Mouse (Mus musculus): ENCODE data around the gene Gm9780. TPM values are rescaled to one million over a fixed set of nuclear protein-coding genes. Genes with fewer than 3 reads are reported as not detected.
"Not testable (repeated sequence)": the region's sequence is repeated elsewhere in the genome, so short reads cannot be mapped to it uniquely, and the experiment has no call there.

The Gm9780 gene
- polyA plus RNA-seq (2015; fragmentation: Nextera tagmentation; extraction: Ambion mirVana), result 177 and 227 TPM in 2 replicates

- ATAC-seq; H3K4me1 ChIP-seq (ENCODE audit: insufficient read depth, low read depth, low read length); H3K27ac ChIP-seq (ENCODE audit: low read length); H3K4me3 ChIP-seq (ENCODE audit: low read depth, low read length); H3K27me3 ChIP-seq (replicated peaks; ENCODE audit: insufficient read depth, low read length); H3K9me3 ChIP-seq (ENCODE audit: low read length); DNase-seq (ENCODE audit: low spot score); H3K9ac ChIP-seq (replicated peaks; ENCODE audit: low read depth); H3K4me2 ChIP-seq (replicated peaks; ENCODE audit: low read depth, low read length); H3K36me3 ChIP-seq (ENCODE audit: insufficient read depth, low read length): not testable (repeated sequence)
- WGBS, result no CpG with 5 or more reads among the region's 26 CpGs
Measured at GRCm38 (mm10) chr14:26042611-26043010, at the start of gene Gm9780. Gene Gm9780, minus strand, starts transcription at chr14:26042711.

GRCm38 (mm10) chr14:26081997-26082396 is 39.5 kb upstream of the Gm9780 start, which contains the start of gene Cphx3:
Gene Cphx3, plus strand, starts transcription at chr14:26082297.
- not testable (repeated sequence) for H3K4me2 ChIP-seq (replicated peaks; ENCODE audit: low read depth, low read length); H3K36me3 ChIP-seq (ENCODE audit: insufficient read depth, low read length); DNase-seq (ENCODE audit: low spot score); H3K27me3 ChIP-seq (replicated peaks; ENCODE audit: insufficient read depth, low read length); H3K9ac ChIP-seq (replicated peaks; ENCODE audit: low read depth); H3K27ac ChIP-seq (ENCODE audit: low read length); H3K4me3 ChIP-seq (ENCODE audit: low read depth, low read length); H3K4me1 ChIP-seq (ENCODE audit: insufficient read depth, low read depth, low read length); ATAC-seq; H3K9me3 ChIP-seq (ENCODE audit: low read length)
- WGBS, result no CpG with 5 or more reads among the region's 1 CpGs

GRCm38 (mm10) chr14:26081216-26081615 is 38.7 kb upstream of the Gm9780 start, which contains the start of gene Cphx2:
Gene Cphx2, plus strand, starts transcription at chr14:26081516.
- H3K27me3 ChIP-seq (replicated peaks; ENCODE audit: insufficient read depth, low read length); H3K4me1 ChIP-seq (ENCODE audit: insufficient read depth, low read depth, low read length); H3K4me3 ChIP-seq (ENCODE audit: low read depth, low read length); H3K9ac ChIP-seq (replicated peaks; ENCODE audit: low read depth); H3K36me3 ChIP-seq (ENCODE audit: insufficient read depth, low read length); H3K4me2 ChIP-seq (replicated peaks; ENCODE audit: low read depth, low read length); H3K9me3 ChIP-seq (ENCODE audit: low read length); ATAC-seq; DNase-seq (ENCODE audit: low spot score); H3K27ac ChIP-seq (ENCODE audit: low read length): not testable (repeated sequence)
- WGBS, result no CpG with 5 or more reads among the region's 6 CpGs

- no CpG with 5 or more reads among the region's 5 CpGs for WGBS
- DNase-seq (ENCODE audit: low spot score); H3K9ac ChIP-seq (replicated peaks; ENCODE audit: low read depth); H3K4me3 ChIP-seq (ENCODE audit: low read depth, low read length); H3K27ac ChIP-seq (ENCODE audit: low read length); ATAC-seq; H3K36me3 ChIP-seq (ENCODE audit: insufficient read depth, low read length); H3K9me3 ChIP-seq (ENCODE audit: low read length); H3K4me2 ChIP-seq (replicated peaks; ENCODE audit: low read depth, low read length); H3K27me3 ChIP-seq (replicated peaks; ENCODE audit: insufficient read depth, low read length); H3K4me1 ChIP-seq (ENCODE audit: insufficient read depth, low read depth, low read length): not testable (repeated sequence)
Measured at GRCm38 (mm10) chr14:26076620-26077390, 34.3 kb upstream of the Gm9780 start.

- not testable (repeated sequence) for H3K27ac ChIP-seq (ENCODE audit: low read length); H3K36me3 ChIP-seq (ENCODE audit: insufficient read depth, low read length); H3K4me3 ChIP-seq (ENCODE audit: low read depth, low read length); H3K9me3 ChIP-seq (ENCODE audit: low read length); H3K27me3 ChIP-seq (replicated peaks; ENCODE audit: insufficient read depth, low read length); H3K9ac ChIP-seq (replicated peaks; ENCODE audit: low read depth); H3K4me2 ChIP-seq (replicated peaks; ENCODE audit: low read depth, low read length); H3K4me1 ChIP-seq (ENCODE audit: insufficient read depth, low read depth, low read length); DNase-seq (ENCODE audit: low spot score)
- peak; percentile 82 for ATAC-seq
- WGBS, result no CpG with 5 or more reads among the region's 10 CpGs
Measured at GRCm38 (mm10) chr14:26067325-26067633, 24.8 kb upstream of the Gm9780 start, which contains the start of gene Tmem254c. Gene Tmem254c, minus strand, starts transcription at chr14:26067355.

- not testable (repeated sequence) for H3K4me2 ChIP-seq (replicated peaks; ENCODE audit: low read depth, low read length); H3K9ac ChIP-seq (replicated peaks; ENCODE audit: low read depth); H3K4me3 ChIP-seq (ENCODE audit: low read depth, low read length); H3K27ac ChIP-seq (ENCODE audit: low read length); DNase-seq (ENCODE audit: low spot score); H3K4me1 ChIP-seq (ENCODE audit: insufficient read depth, low read depth, low read length); H3K9me3 ChIP-seq (ENCODE audit: low read length); H3K27me3 ChIP-seq (replicated peaks; ENCODE audit: insufficient read depth, low read length); H3K36me3 ChIP-seq (ENCODE audit: insufficient read depth, low read length)
- ATAC-seq, result peak; percentile 93
- WGBS, result no CpG with 5 or more reads among the region's 44 CpGs
Measured at GRCm38 (mm10) chr14:26066574-26067324, 24.2 kb upstream of the Gm9780 start.

GRCm38 (mm10) chr14:26059362-26059761 is 16.9 kb upstream of the Gm9780 start:
- DNase-seq (ENCODE audit: low spot score); H3K9ac ChIP-seq (replicated peaks; ENCODE audit: low read depth); H3K9me3 ChIP-seq (ENCODE audit: low read length); H3K27me3 ChIP-seq (replicated peaks; ENCODE audit: insufficient read depth, low read length); H3K4me3 ChIP-seq (ENCODE audit: low read depth, low read length); H3K36me3 ChIP-seq (ENCODE audit: insufficient read depth, low read length); ATAC-seq; H3K4me1 ChIP-seq (ENCODE audit: insufficient read depth, low read depth, low read length); H3K27ac ChIP-seq (ENCODE audit: low read length); H3K4me2 ChIP-seq (replicated peaks; ENCODE audit: low read depth, low read length): not testable (repeated sequence)
- no CpG with 5 or more reads among the region's 6 CpGs for WGBS

- H3K9ac ChIP-seq (replicated peaks; ENCODE audit: low read depth); H3K9me3 ChIP-seq (ENCODE audit: low read length); H3K4me1 ChIP-seq (ENCODE audit: insufficient read depth, low read depth, low read length); H3K4me3 ChIP-seq (ENCODE audit: low read depth, low read length); H3K27ac ChIP-seq (ENCODE audit: low read length); H3K4me2 ChIP-seq (replicated peaks; ENCODE audit: low read depth, low read length); H3K36me3 ChIP-seq (ENCODE audit: insufficient read depth, low read length); DNase-seq (ENCODE audit: low spot score); H3K27me3 ChIP-seq (replicated peaks; ENCODE audit: insufficient read depth, low read length): not testable (repeated sequence)
- ATAC-seq, result peak; percentile 92
- WGBS, result no CpG with 5 or more reads among the region's 3 CpGs
Measured at GRCm38 (mm10) chr14:26058184-26058583, 15.7 kb upstream of the Gm9780 start.

- not testable (repeated sequence) for H3K36me3 ChIP-seq (ENCODE audit: insufficient read depth, low read length); H3K9me3 ChIP-seq (ENCODE audit: low read length); DNase-seq (ENCODE audit: low spot score); H3K4me2 ChIP-seq (replicated peaks; ENCODE audit: low read depth, low read length); ATAC-seq; H3K4me3 ChIP-seq (ENCODE audit: low read depth, low read length); H3K27me3 ChIP-seq (replicated peaks; ENCODE audit: insufficient read depth, low read length); H3K9ac ChIP-seq (replicated peaks; ENCODE audit: low read depth); H3K27ac ChIP-seq (ENCODE audit: low read length); H3K4me1 ChIP-seq (ENCODE audit: insufficient read depth, low read depth, low read length)
- WGBS, result no CpG with 5 or more reads among the region's 9 CpGs
Measured at GRCm38 (mm10) chr14:26048767-26049166, 6.3 kb upstream of the Gm9780 start.
